23 mouse cellular contexts compared by ENCODE assay signal in the genomic region with DNA sequence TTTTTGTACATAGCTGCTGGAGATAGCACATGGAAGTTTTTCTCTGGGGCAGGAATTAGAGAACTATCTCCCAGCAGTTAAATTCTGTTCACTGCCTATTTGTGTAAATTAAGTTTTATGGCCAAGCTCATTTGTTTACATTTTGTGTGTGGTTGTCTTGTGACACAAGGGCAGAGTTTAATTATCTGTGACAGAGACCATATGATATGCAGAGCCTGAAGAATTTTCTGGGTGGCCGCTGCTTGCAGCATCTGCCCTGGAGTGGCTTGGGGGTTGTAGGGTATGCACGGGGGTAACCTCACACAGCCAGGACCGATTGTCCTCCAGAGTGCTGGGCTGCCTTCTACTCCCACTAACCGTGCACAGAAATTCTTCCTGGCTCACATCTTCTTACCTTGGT.
"Had no signal": no experiment of that assay in that cellular context is flagged by ENCODE, and none has a peak within 500 bp of the region (broad histone marks: within the 10 kb centered on the region; RNA-seq: fewer than 3 reads in every experiment).

No protein-coding gene starts in this region.

- ATAC-seq: hindbrain, embryonic 16.5 days; intestine, postnatal 0 days; liver, embryonic 12.5 days; midbrain, embryonic 15.5 days had no signal

- DNase-seq: layer of hippocampus, adult 9-11 months; liver; lung, adult 2 months; right cerebral cortex, adult 18-20 months; right cerebral cortex, postnatal 14 days; right cerebral cortex, postnatal 4 days; thymus, adult 2 months; thymus, postnatal 14 days; thymus, postnatal 4 days had no signal

- H3K27me3 ChIP-seq: hindbrain, embryonic 13.5 days; limb, embryonic 13.5 days; liver, embryonic 12.5 days; liver, embryonic 15.5 days; midbrain, embryonic 12.5 days; midbrain, embryonic 15.5 days; neural tube, embryonic 12.5 days; neural tube, embryonic 15.5 days had no signal

- H3K9ac ChIP-seq: hindbrain, embryonic 13.5 days; limb, embryonic 13.5 days; liver, embryonic 12.5 days; liver, embryonic 15.5 days; midbrain, embryonic 12.5 days; midbrain, embryonic 15.5 days; neural tube, embryonic 12.5 days; neural tube, embryonic 15.5 days had no signal

- H3K4me2 ChIP-seq: hindbrain, embryonic 13.5 days; limb, embryonic 13.5 days; liver, embryonic 12.5 days; liver, embryonic 15.5 days; midbrain, embryonic 12.5 days; midbrain, embryonic 15.5 days; neural tube, embryonic 12.5 days; neural tube, embryonic 15.5 days had no signal

- H3K9me3 ChIP-seq: hindbrain, embryonic 13.5 days; limb, embryonic 10.5 days; limb, embryonic 13.5 days; liver, embryonic 12.5 days; liver, embryonic 15.5 days; midbrain, embryonic 12.5 days; midbrain, embryonic 15.5 days; neural tube, embryonic 12.5 days; neural tube, embryonic 15.5 days had no signal

- H3K27ac ChIP-seq: hindbrain, embryonic 13.5 days; layer of hippocampus, adult 2 months; limb, embryonic 10.5 days; limb, embryonic 13.5 days; liver, embryonic 12.5 days; liver, embryonic 15.5 days; macrophage; midbrain, embryonic 12.5 days; midbrain, embryonic 15.5 days; neural tube, embryonic 12.5 days; neural tube, embryonic 15.5 days; stomach, postnatal 0 days had no signal

- H3K4me1 ChIP-seq: hindbrain, embryonic 13.5 days; limb, embryonic 10.5 days; limb, embryonic 13.5 days; liver, embryonic 12.5 days; liver, embryonic 15.5 days; midbrain, embryonic 12.5 days; midbrain, embryonic 15.5 days; neural tube, embryonic 12.5 days; neural tube, embryonic 15.5 days had no signal

- H3K36me3 ChIP-seq: hindbrain, embryonic 13.5 days; midbrain, embryonic 12.5 days; midbrain, embryonic 15.5 days; neural tube, embryonic 12.5 days; neural tube, embryonic 15.5 days had no signal

- H3K4me3 ChIP-seq: hindbrain, embryonic 13.5 days; layer of hippocampus, adult 2 months; limb, embryonic 10.5 days; limb, embryonic 13.5 days; liver, embryonic 12.5 days; liver, embryonic 15.5 days; midbrain, embryonic 12.5 days; midbrain, embryonic 15.5 days; neural tube, embryonic 12.5 days; neural tube, embryonic 15.5 days had no signal
